Mouse (Mus musculus) kidney, adult 2 months (tissue): ENCODE results near the gene Styxl1. TPM values are rescaled to one million over a fixed set of nuclear protein-coding genes. Genes with fewer than 3 reads are reported as not detected.

Experiments used
- DNase-seq: peaks from one replicate; pipeline ENCODE4 v3.0.0; 2021
- H3K27ac ChIP-seq: fragments of 200-500 bp; 2 replicates; pipeline ENCODE4 v1.5.1; 2012; ENCODE audit warnings: low read depth, low read length, control low read depth, inconsistent platforms; ENCODE audit not compliant: insufficient read depth
- H3K27me3 ChIP-seq: fragments of 200-500 bp; replicated peaks from 2 replicates; pipeline ENCODE4 v1.6.1; 2012; ENCODE audit warnings: mild to moderate bottlenecking, moderate library complexity, low read length, inconsistent platforms; ENCODE audit not compliant: control insufficient read depth, insufficient read depth
- H3K36me3 ChIP-seq: fragments of 200-500 bp; 2 replicates; pipeline ENCODE4 v1.6.1; 2012; ENCODE audit warnings: mild to moderate bottlenecking, moderate library complexity, low read length, inconsistent platforms; ENCODE audit not compliant: control insufficient read depth, insufficient read depth
- H3K4me1 ChIP-seq: fragments of 200-500 bp; 2 replicates; pipeline ENCODE4 v1.6.1; 2011; ENCODE audit warnings: low read length; ENCODE audit not compliant: control insufficient read depth, insufficient read depth
- H3K4me3 ChIP-seq: fragments of 200-500 bp; 2 replicates; pipeline ENCODE4 v1.5.1; 2011; ENCODE audit warnings: mild to moderate bottlenecking, low read depth, low read length, control low read depth; ENCODE audit not compliant: insufficient read depth
- CTCF ChIP-seq: fragments of 200-500 bp; conservative IDR thresholded peaks from 2 replicates; pipeline ENCODE4 v1.5.1; 2011; ENCODE audit warnings: low read depth, mild to moderate bottlenecking, control low read depth, low read length, moderate library complexity, mixed read lengths; ENCODE audit not compliant: insufficient read depth, insufficient read length
- POLR2A ChIP-seq: fragments of 200-500 bp; IDR thresholded peaks from one replicate; pipeline ENCODE4 v1.6.1; 2011; ENCODE audit warnings: low read depth, low read length, control low read depth
- WGBS: fragments of 180-500 bp; shearing (Covaris S2); methylation state at CpG from one replicate; pipeline ENCODE4 v1.1.7; 2018; 5-methylcytosine and 5-hydroxymethylcytosine counted together
- polyA plus RNA-seq: library from polyadenylated mRNA; depleted of rRNA; stranded (reverse); fragments of >200 nt; gene quantifications from 2 replicates; pipeline ENCODE4 v1.2.3, GENCODE M21; 2012; rRNA removed

Styxl1 gene
- 0.38 and 0.67 TPM in 2 replicates for polyA plus RNA-seq

GRCm38 (mm10) chr5:135777796-135778470 is at the start of gene Styxl1:
TSS of gene Styxl1 (minus strand) at chr5:135778385.
- H3K4me1 ChIP-seq: peaks cover 21% of the 10 kb centered on the region
- peak within 1 kb of the TSS; percentile 96 for H3K27ac ChIP-seq
- WGBS: under 1% methylated on average over 45 of the region's 45 CpGs

GRCm38 (mm10) chr5:135826225-135826624 is 48.0 kb upstream of the Styxl1 start:
- Histone ChIP-seq H3K27me3 (no peaks in the 10 kb centered on the region), H3K27ac (no peak overlapping the region), H3K4me1 (no peaks in the 10 kb centered on the region), H3K4me3 (no peak overlapping the region), H3K36me3 (no peaks in the 10 kb centered on the region)
- TF ChIP-seq CTCF (no peak), POLR2A (no peak)
- DNase-seq: no peak
- WGBS: 49% methylated on average over 6 of the region's 6 CpGs

More at GRCm38 (mm10) chr5:135777796-135778470, at the start of gene Styxl1:
- Histone ChIP-seq H3K27me3 (no peaks in the 10 kb centered on the region), H3K4me3 (peak within 1 kb of the TSS; percentile 93), H3K36me3 (no peaks in the 10 kb centered on the region; the same call in 1 of the 2 replicates)
- no peak for DNase-seq
- TF ChIP-seq CTCF: no peak
- TF ChIP-seq POLR2A: no peak

- H3K27ac ChIP-seq: no peak overlapping the region
- H3K4me3 ChIP-seq: no peak overlapping the region
- H3K36me3 ChIP-seq: no peaks in the 10 kb centered on the region
- 50% methylated on average over 3 of the region's 3 CpGs for WGBS
- H3K27me3 ChIP-seq: no peaks in the 10 kb centered on the region
- no peak for DNase-seq
- no peaks in the 10 kb centered on the region for H3K4me1 ChIP-seq
- TF ChIP-seq CTCF: no peak
Measured at GRCm38 (mm10) chr5:135824517-135824916, 46.3 kb upstream of the Styxl1 start.

- Histone ChIP-seq H3K4me3 (no peak overlapping the region), H3K27me3 (no peaks in the 10 kb centered on the region), H3K36me3 (no peaks in the 10 kb centered on the region), H3K4me1 (no peaks in the 10 kb centered on the region), H3K27ac (no peak overlapping the region)
- no peak for DNase-seq
- TF ChIP-seq POLR2A: no peak
- no peak for TF ChIP-seq CTCF
- 23% methylated on average over 7 of the region's 7 CpGs for WGBS
Measured at GRCm38 (mm10) chr5:135822316-135822944, 44.2 kb upstream of the Styxl1 start.

GRCm38 (mm10) chr5:135818491-135818890 is 40.3 kb upstream of the Styxl1 start:
- Histone ChIP-seq H3K36me3 (no peaks in the 10 kb centered on the region), H3K4me1 (no peaks in the 10 kb centered on the region), H3K27me3 (no peaks in the 10 kb centered on the region), H3K4me3 (no peak overlapping the region), H3K27ac (no peak overlapping the region)
- DNase-seq: no peak
- WGBS: 42% methylated on average over 7 of the region's 7 CpGs
- TF ChIP-seq CTCF (no peak), POLR2A (no peak)

- H3K4me3 ChIP-seq: no peak overlapping the region
- no peak overlapping the region for H3K27ac ChIP-seq
- no peak for TF ChIP-seq CTCF
- no peak for TF ChIP-seq POLR2A
- 63% methylated on average over 5 of the region's 5 CpGs for WGBS
- no peaks in the 10 kb centered on the region for H3K36me3 ChIP-seq
- no peak for DNase-seq
- no peaks in the 10 kb centered on the region for H3K4me1 ChIP-seq
- no peaks in the 10 kb centered on the region for H3K27me3 ChIP-seq
Measured at GRCm38 (mm10) chr5:135812991-135813390, 34.8 kb upstream of the Styxl1 start.

GRCm38 (mm10) chr5:135807263-135807637 is 29.1 kb upstream of the Styxl1 start:
- no peaks in the 10 kb centered on the region for H3K27me3 ChIP-seq
- 51% methylated on average over 3 of the region's 3 CpGs for WGBS
- no peak for TF ChIP-seq CTCF
- no peak for TF ChIP-seq POLR2A
- H3K4me1 ChIP-seq: no peaks in the 10 kb centered on the region
- no peak overlapping the region for H3K4me3 ChIP-seq
- no peaks in the 10 kb centered on the region for H3K36me3 ChIP-seq
- no peak overlapping the region for H3K27ac ChIP-seq
- no peak for DNase-seq
